Mouse (Mus musculus) forebrain, embryonic 14.5 days (tissue): ENCODE results near the gene Stab2. TPM values are rescaled to one million over a fixed set of nuclear protein-coding genes. Genes with fewer than 3 reads are reported as not detected.

ENCODE experiments used
- ATAC-seq: fragments of 200-750 bp; cut with Nextera tagmentation; 2 replicates; pipeline ENCODE4 v1.8.0; 2017; ENCODE audit warnings: mild to moderate bottlenecking, moderate library complexity
- DNase-seq: peaks from one replicate; pipeline ENCODE4 v3.0.0-alpha.2; 2015; ENCODE audit warnings: low spot score
- H3K27ac ChIP-seq: fragments of 300-500 bp; sonication (generic); 2 replicates; pipeline ENCODE4 v1.5.1; 2014; ENCODE audit warnings: low read depth, mild to moderate bottlenecking, control low read depth, low read length, moderate library complexity
- H3K27me3 ChIP-seq: fragments of 300-500 bp; sonication (generic); replicated peaks from 2 replicates; pipeline ENCODE4 v1.6.1; 2014; ENCODE audit warnings: low read length, control low read depth, mixed read lengths; ENCODE audit not compliant: control insufficient read depth, insufficient read depth
- H3K36me3 ChIP-seq: fragments of 300-500 bp; sonication (generic); 2 replicates; pipeline ENCODE4 v1.6.1; 2014; ENCODE audit warnings: low read length, control low read depth; ENCODE audit not compliant: control insufficient read depth, insufficient read depth
- H3K4me1 ChIP-seq: fragments of 300-500 bp; sonication (generic); 2 replicates; pipeline ENCODE4 v1.6.1; 2014; ENCODE audit warnings: antibody characterized with exemption, low read length, control low read depth; ENCODE audit not compliant: control insufficient read depth, insufficient read depth
- H3K4me2 ChIP-seq: fragments of 300-500 bp; sonication (generic); 2 replicates; pipeline ENCODE4 v1.6.1; 2014; ENCODE audit warnings: mild to moderate bottlenecking, control low read depth, low read length
- H3K4me3 ChIP-seq: fragments of 300-500 bp; sonication (generic); 2 replicates; pipeline ENCODE4 v1.5.1; 2014; ENCODE audit warnings: low read depth, low read length, control low read depth
- H3K9ac ChIP-seq: fragments of 300-500 bp; sonication (generic); 2 replicates; pipeline ENCODE4 v1.6.1; 2014; ENCODE audit warnings: mild to moderate bottlenecking, low read length, control low read depth, moderate library complexity
- H3K9me3 ChIP-seq: fragments of 300-500 bp; sonication (generic); replicated peaks from 2 replicates; pipeline ENCODE4 v1.6.1; 2016; ENCODE audit warnings: low read length, control low read depth, mixed read lengths; ENCODE audit not compliant: control insufficient read depth
- WGBS: fragments of 180-500 bp; shearing (Covaris S2); extraction: QIAGEN DNeasy Blood & Tissue Kit; methylation state at CpG from one replicate; pipeline ENCODE4 v1.1.7; 2014; 5-methylcytosine and 5-hydroxymethylcytosine counted together
- polyA plus RNA-seq: library from polyadenylated mRNA; unstranded; fragments of >200 nt; fragmentation: Nextera tagmentation; extraction: Ambion mirVana; gene quantifications from 2 replicates; pipeline ENCODE4 v1.2.1, GENCODE M21; 2014

Stab2 gene
- 0.25 and 0.32 TPM in 2 replicates for polyA plus RNA-seq

GRCm38 (mm10) chr10:87007385-87008214 is at the start of gene Stab2:
Gene Stab2, minus strand, starts transcription at chr10:87008025.
- H3K4me3 ChIP-seq = no peak within 1 kb of the TSS
- H3K9ac ChIP-seq = no peak within 1 kb of the TSS

GRCm38 (mm10) chr10:87051714-87052113 is 43.9 kb upstream of the Stab2 start:
- Histone ChIP-seq H3K27ac (no peak overlapping the region), H3K4me2 (no peak overlapping the region), H3K9ac (no peak overlapping the region), H3K9me3 (no peaks in the 10 kb centered on the region), H3K27me3 (no peaks in the 10 kb centered on the region), H3K4me3 (no peak overlapping the region), H3K4me1 (no peaks in the 10 kb centered on the region), H3K36me3 (no peaks in the 10 kb centered on the region)
- ATAC-seq (no peak), DNase-seq (no peak)
- 64% methylated on average over 4 of the region's 4 CpGs for WGBS

More at GRCm38 (mm10) chr10:87007385-87008214, at the start of gene Stab2:
- no peak for DNase-seq
- Histone ChIP-seq H3K27me3 (0 out of 2 replicates have a peak, but pooled peaks cover 3% of the 10 kb centered on the region), H3K4me1 (no peaks in the 10 kb centered on the region), H3K9me3 (no peaks in the 10 kb centered on the region), H3K27ac (no peak within 1 kb of the TSS), H3K36me3 (no peaks in the 10 kb centered on the region), H3K4me2 (no peak within 1 kb of the TSS)
- no peak for ATAC-seq
- 69% methylated on average over 8 of the region's 8 CpGs for WGBS

GRCm38 (mm10) chr10:87049179-87049578 is 41.4 kb upstream of the Stab2 start:
- no peak for ATAC-seq
- no peak overlapping the region for H3K9ac ChIP-seq
- no peaks in the 10 kb centered on the region for H3K27me3 ChIP-seq
- WGBS = 89% methylated on average over 3 of the region's 3 CpGs
- DNase-seq = no peak
- H3K4me3 ChIP-seq = no peak overlapping the region
- no peaks in the 10 kb centered on the region for H3K36me3 ChIP-seq
- H3K9me3 ChIP-seq = no peaks in the 10 kb centered on the region
- no peak overlapping the region for H3K4me2 ChIP-seq
- H3K27ac ChIP-seq = no peak overlapping the region
- H3K4me1 ChIP-seq = 0 out of 2 replicates have a peak, but pooled peaks cover 3% of the 10 kb centered on the region

- DNase-seq (no peak), ATAC-seq (no peak)
- H3K4me2 ChIP-seq = no peak overlapping the region
- 0 out of 2 replicates have a peak, but pooled peaks cover 3% of the 10 kb centered on the region for H3K4me1 ChIP-seq
- no peak overlapping the region for H3K4me3 ChIP-seq
- no peaks in the 10 kb centered on the region for H3K9me3 ChIP-seq
- no peaks in the 10 kb centered on the region for H3K27me3 ChIP-seq
- no peak overlapping the region for H3K27ac ChIP-seq
- H3K36me3 ChIP-seq = no peaks in the 10 kb centered on the region
- 68% methylated on average over 10 of the region's 10 CpGs for WGBS
- no peak overlapping the region for H3K9ac ChIP-seq
Measured at GRCm38 (mm10) chr10:87046931-87047468, 39.2 kb upstream of the Stab2 start.

GRCm38 (mm10) chr10:87046469-87046868 is 38.6 kb upstream of the Stab2 start:
- Histone ChIP-seq H3K27me3 (no peaks in the 10 kb centered on the region), H3K4me2 (no peak overlapping the region), H3K9ac (no peak overlapping the region), H3K36me3 (no peaks in the 10 kb centered on the region), H3K4me1 (0 out of 2 replicates have a peak, but pooled peaks cover 3% of the 10 kb centered on the region), H3K9me3 (no peaks in the 10 kb centered on the region), H3K4me3 (no peak overlapping the region), H3K27ac (no peak overlapping the region)
- WGBS = 4% methylated on average over 6 of the region's 6 CpGs
- ATAC-seq = peak; percentile 83
- peak; percentile 68 for DNase-seq

GRCm38 (mm10) chr10:87045273-87045672 is 37.4 kb upstream of the Stab2 start:
- H3K4me2 ChIP-seq = no peak overlapping the region
- H3K4me1 ChIP-seq = 0 out of 2 replicates have a peak, but pooled peaks cover 3% of the 10 kb centered on the region
- WGBS = 74% methylated on average over 3 of the region's 3 CpGs
- DNase-seq = no peak
- H3K4me3 ChIP-seq = no peak overlapping the region
- ATAC-seq = no peak
- no peaks in the 10 kb centered on the region for H3K9me3 ChIP-seq
- no peak overlapping the region for H3K27ac ChIP-seq
- H3K36me3 ChIP-seq = no peaks in the 10 kb centered on the region
- H3K27me3 ChIP-seq = no peaks in the 10 kb centered on the region
- H3K9ac ChIP-seq = no peak overlapping the region

- DNase-seq (no peak), ATAC-seq (peak; percentile 58; the same call in 1 of the 2 replicates)
- Histone ChIP-seq H3K27ac (no peak overlapping the region), H3K27me3 (no peaks in the 10 kb centered on the region), H3K4me1 (peaks cover 8% of the 10 kb centered on the region; the same call in 1 of the 2 replicates), H3K9ac (no peak overlapping the region), H3K9me3 (no peaks in the 10 kb centered on the region), H3K36me3 (no peaks in the 10 kb centered on the region), H3K4me3 (no peak overlapping the region), H3K4me2 (no peak overlapping the region)
- 38% methylated on average over 7 of the region's 7 CpGs for WGBS
Measured at GRCm38 (mm10) chr10:87041265-87041664, 33.4 kb upstream of the Stab2 start.

- no peak for DNase-seq
- Histone ChIP-seq H3K4me1 (peaks cover 17% of the 10 kb centered on the region; the same call in 1 of the 2 replicates), H3K27me3 (no peaks in the 10 kb centered on the region), H3K27ac (no peak overlapping the region), H3K9me3 (no peaks in the 10 kb centered on the region), H3K36me3 (no peaks in the 10 kb centered on the region), H3K4me2 (no peak overlapping the region), H3K9ac (no peak overlapping the region), H3K4me3 (no peak overlapping the region)
- 94% methylated on average over 3 of the region's 3 CpGs for WGBS
- no peak for ATAC-seq
Measured at GRCm38 (mm10) chr10:87039800-87040199, 32.0 kb upstream of the Stab2 start.

GRCm38 (mm10) chr10:87039340-87039739 is 31.5 kb upstream of the Stab2 start:
- WGBS = 82% methylated on average over 6 of the region's 6 CpGs
- ATAC-seq (no peak), DNase-seq (no peak)
- Histone ChIP-seq H3K4me1 (peaks cover 17% of the 10 kb centered on the region; the same call in 1 of the 2 replicates), H3K4me3 (no peak overlapping the region), H3K4me2 (no peak overlapping the region), H3K9ac (no peak overlapping the region), H3K27ac (no peak overlapping the region), H3K36me3 (no peaks in the 10 kb centered on the region), H3K9me3 (no peaks in the 10 kb centered on the region), H3K27me3 (no peaks in the 10 kb centered on the region)
